Mouse (Mus musculus): ENCODE results near the gene Rxra.

The Rxra gene

DNA sequence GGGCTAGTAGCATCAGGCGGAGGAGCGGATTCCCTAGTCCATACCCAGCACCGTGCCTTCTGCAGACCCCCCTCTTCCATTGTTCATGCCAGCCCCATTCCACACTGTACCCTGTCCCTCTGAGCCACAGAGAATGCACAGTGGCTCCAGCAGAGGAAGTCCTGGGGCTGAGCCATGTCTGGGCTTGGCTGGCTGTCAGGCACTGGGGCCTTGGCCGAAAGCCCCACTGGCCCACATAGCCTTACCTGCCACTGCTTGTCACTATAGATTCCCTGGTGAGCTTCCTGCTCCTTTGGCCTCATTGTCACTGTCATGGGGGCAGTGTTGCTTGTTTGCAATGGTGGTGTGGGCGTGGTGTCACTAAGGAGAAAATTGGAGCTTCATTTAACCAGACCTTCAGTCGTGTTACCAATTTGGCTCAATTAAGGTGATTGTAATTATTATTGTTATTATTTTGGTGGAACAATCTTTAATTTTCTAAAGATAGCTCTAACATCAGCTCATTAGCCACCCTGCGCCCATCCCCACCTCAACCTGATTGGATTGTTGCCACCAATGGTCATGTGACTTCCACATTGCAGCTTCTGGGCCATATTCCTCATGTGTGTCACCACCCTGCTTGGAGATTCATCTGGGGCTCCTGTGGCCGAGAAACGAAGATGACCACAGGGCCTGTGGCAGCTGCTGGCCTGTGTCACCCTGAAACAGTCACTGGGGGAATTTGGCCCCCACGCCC lies 85.2 kb downstream of the Rxra start:
- DNase-seq (ENCODE audit: inconsistent age in 2 of 2, low spot score in 1 of 2): no peak

DNA sequence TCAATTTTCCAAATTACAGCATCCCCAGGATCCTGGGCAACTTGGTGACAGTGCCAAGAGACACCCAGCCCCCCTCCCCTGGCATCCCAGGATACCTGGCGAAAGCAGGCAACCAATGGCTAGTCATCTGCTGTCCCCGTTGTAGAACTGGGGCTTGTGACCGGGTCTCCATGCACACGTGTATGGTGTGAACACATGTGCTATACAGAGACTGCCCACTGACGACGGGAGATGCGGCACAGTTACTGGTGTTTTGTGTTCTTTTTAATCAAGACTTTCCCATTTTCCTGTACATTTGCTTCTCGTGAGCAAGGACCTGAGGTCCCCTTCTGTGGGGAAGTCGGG lies 85.7 kb downstream of the Rxra start:
- no peak for DNase-seq (ENCODE audit: inconsistent age in 2 of 2, low spot score in 1 of 2)

DNA sequence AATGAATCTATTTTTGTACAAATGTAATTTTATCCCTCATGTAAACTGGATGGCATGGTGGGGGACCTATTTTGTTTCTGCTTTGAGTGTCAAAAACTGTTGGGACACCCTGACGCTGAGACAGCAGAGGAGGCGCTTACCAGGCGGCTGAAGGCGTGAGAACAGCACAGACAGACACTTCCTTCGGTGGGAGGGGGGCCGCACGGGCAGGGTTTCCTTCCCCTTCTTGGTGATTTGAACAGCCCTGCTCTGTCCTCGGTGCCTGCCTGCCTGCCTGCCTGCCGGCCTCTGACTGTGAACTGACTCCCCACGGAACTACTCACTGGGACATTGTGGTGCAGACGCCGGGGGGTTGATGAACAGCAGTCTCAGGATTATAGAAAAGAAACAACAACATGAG lies 86.3 kb downstream of the Rxra start:
- DNase-seq (ENCODE audit: inconsistent age in 2 of 2, low spot score in 1 of 2): peak in 1 of 2 experiments; percentile 33

DNA sequence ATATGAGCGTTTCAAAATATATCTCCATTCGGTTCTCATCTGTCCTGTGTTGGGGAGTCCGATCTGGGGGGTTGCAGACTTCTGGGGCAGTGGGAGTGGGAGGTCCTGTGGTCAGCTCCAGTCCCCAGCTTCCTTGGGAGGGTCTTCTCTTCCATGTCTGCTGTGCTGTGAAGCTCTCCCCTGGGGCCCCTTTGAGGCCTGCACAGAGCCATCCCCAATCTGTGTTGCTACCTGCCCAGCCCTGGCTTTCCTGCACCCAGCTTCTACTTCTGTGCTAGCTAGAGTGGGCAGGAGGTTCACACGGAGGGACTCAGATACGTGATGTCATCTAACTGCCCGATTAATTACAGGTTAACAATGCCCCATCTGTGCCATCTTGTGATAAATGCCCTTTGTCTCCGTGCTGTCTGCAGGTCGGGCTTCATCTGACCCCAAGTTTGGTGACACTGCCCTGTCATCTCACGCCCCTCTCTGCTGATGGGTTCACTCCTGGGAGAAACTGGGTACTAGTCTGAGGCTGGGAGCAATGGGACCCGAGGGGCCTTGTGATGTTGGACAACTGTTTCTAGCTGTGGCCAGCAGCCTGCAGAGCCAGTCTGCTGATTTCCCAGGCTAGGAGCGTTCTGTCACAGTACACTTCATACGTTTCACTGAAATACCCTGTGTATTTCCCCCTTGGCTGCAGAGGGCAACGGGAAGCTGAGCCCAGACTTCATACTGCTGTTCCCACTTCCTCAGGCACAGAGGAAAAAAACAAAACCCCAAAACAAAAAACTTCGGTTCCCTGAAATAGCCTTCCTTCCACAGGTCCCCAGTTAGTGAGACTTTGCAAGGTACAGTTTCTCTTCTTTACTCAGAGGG lies 86.9 kb downstream of the Rxra start:
- DNase-seq (ENCODE audit: inconsistent age in 2 of 2, low spot score in 1 of 2): no peak

DNA sequence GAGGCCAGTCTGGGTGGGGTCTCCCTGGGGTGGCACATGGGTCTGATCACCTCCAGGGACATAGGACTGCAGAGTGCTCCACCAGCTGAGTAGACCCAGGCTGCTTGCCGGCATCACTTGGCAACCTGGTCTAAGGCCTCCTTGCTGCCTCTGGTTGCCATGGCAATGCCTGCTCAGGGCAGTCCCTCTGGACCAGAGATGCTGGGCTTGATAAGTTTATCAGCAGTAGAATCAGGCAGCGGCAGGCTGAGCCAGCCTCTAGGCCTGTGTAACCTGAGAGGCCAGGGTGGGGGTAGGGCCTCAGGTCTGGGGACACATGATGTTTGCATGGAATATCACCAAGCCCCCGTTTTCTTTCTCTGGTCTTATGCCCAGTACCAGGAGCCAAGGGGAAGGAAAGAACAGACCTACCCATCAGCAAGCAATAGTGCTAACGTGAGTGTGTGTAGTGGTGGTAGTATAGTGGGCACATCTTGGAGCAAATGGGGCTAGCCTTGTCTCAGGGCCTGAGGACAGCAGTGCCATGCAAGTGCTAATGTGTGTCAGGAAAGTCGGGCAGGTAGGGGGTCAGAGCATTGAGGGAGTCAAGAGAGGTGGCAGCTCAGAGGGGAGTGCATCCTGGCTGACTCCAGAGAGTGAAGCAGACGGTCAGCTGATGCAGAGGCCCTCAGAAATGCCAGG lies 88.2 kb downstream of the Rxra start:
- peak in 1 of 2 experiments; percentile 59 for DNase-seq (ENCODE audit: inconsistent age in 2 of 2, low spot score in 1 of 2)

DNA sequence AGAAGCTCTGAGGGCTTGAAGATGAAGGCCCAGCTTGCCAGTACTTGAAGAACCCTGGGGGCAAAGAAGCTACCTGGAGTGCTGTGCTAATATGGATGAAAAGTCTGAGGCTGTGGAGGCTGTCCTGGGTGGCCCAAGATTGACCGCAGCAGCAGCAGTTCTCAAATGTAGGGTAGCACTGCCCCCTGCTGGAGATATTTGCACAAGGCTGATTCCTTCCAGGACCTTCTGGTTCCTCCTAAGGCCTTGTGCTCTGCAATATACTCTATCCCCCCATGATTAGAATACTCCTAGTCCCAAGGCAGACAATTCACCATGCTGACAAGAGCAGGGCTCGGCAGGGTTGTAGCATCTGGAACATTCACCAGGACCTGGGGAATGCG lies 88.7 kb downstream of the Rxra start:
- peak; percentile 85 to 96 for DNase-seq (ENCODE audit: inconsistent age in 2 of 2, low spot score in 1 of 2)

DNA sequence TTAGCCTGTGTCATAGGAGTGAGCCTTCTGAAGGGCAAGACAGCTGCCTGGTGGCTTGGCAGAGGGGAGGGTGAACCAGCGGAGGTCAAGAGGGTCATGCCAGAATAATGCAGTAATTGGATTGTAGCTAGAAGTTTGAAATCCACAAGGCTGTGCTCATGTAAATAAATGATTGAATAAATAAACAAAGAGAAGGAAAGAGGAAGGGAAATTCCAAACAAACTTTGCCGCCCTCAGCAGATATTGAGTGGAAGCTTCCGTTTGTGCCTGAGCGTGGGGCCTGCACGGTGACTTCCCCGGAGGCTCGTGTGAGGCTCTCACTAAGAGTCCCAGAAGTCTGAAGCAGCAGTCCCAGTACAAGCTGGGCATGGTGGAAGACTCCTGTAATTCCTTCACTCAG lies 91.5 kb downstream of the Rxra start:
- DNase-seq (ENCODE audit: inconsistent age in 2 of 2, low spot score in 1 of 2): no peak

DNA sequence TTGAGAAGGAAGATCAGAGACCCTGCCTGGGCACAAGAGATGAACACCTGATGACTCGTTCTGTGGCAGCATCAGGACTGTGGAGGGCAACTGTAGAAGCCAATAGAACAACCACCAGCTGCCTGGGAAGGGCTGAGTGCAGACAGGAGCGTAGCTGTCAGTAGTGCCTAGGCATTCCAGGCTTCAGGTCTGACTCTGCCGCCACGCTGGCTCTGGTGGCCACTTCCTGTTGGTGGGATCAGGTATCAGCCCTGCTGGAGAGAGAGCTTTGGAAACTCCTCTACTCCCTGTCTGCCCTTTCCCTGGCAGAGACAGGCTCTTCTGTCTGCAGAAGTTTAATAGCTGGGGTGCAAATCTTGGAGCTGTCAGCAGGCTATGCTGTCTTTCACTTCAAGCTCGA lies 93.5 kb downstream of the Rxra start:
- no peak for DNase-seq (ENCODE audit: inconsistent age in 2 of 2, low spot score in 1 of 2)

DNA sequence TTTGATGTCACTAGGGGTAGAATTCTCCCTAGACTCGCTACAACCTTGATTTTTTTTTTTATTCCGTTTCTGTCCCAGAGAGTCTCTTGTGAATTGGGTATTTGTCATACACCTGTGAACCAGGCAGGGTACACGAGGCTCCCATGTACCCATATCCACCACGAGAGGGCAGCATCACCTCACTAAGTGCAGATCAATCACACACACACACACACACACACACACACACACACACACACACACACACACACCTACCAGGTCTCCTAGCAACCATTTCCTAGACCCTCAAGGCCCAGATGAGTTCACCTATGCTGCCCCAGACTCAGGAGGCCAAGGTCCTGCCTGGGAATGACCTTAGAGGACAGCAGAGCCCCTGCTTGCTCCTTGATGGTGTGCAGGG lies 94.0 kb downstream of the Rxra start:
- DNase-seq (ENCODE audit: inconsistent age in 2 of 2, low spot score in 1 of 2): peak; percentile 51 to 81

DNA sequence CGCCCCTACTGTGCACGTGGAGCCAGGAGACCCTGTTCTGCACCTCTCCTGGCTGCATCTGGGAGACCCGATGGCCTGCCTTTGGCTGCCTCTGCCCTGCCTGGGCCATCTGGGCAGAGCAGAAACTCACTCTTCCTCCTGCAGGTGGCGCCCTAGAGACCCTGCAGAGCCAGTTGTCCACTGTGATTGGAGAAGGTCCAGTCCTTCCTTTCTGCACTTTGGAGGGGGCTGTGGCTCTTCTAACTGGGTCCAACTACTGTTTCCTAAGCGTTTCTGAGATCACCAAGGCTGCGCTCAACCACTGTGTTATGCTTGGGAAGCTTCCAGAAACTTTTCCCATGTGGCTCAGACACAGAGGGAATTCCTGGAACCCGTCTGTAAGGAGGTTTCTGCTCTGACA lies 95.7 kb downstream of the Rxra start:
- peak; percentile 83 to 94 for DNase-seq (ENCODE audit: inconsistent age in 2 of 2, low spot score in 1 of 2)

DNA sequence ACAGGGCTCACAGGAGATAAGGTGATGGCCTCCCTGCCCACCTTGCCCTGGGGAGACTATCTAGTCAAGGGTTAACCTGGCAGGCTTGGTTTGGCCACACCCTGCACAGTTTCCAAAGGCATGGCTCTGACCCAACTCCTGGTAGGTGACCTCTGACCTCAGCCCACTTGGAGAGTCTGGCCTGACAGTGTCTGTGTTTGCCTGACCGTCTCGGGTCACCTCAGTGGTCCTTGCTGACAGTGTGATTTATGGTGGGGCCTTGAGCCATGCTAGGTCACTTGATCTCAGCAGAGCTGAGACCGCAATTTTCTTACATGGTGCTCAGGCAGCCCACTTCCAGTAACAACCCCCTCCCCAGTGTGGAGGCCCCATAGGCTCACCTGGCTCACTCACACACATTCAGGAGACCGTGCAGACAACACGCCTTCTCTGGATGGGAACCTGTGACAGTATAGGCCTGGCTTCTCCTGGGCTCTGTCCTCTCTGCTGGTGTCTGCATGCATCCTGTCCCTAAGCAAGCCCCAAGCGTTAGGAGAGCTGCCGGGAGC lies 96.7 kb downstream of the Rxra start:
- no peak for DNase-seq (ENCODE audit: inconsistent age in 2 of 2, low spot score in 1 of 2)

DNA sequence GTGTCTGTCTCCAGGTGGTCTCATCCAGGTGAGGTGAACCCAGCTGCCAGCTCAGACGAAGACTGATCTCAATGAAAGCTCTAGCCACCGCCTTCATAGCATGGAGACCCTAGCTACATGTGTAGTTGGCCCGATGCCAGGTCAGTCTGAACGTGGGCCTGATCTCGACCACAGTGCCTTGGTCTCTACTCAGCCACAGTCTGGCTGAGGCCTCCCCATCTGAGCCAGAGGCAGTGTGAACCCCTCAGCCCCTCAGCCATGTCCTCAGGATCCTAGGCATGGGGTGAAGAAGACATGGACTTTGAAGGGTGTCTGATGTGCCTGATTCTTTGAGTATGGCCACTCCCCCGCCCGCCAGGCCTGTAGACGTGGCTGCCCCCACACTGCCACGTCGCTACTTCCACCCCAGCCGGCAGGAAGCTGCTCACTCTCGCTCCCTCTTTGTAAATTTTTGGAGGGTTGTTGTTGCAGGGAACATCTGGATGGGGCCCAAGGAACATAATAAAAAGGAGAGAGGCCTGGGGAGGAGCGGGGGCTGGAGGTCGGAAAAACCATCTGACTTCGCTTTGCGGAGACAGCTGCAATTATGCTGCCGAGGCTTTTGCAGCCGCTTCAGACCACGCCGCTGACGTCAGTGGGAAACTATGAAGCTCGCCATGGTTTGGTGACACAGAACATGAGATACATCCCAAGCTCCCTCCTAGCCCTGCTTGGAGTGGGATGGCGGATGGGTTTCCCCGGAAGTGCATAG lies 97.9 kb downstream of the Rxra start:
- DNase-seq (ENCODE audit: inconsistent age in 2 of 2, low spot score in 1 of 2): peak; percentile 38 to 58

DNA sequence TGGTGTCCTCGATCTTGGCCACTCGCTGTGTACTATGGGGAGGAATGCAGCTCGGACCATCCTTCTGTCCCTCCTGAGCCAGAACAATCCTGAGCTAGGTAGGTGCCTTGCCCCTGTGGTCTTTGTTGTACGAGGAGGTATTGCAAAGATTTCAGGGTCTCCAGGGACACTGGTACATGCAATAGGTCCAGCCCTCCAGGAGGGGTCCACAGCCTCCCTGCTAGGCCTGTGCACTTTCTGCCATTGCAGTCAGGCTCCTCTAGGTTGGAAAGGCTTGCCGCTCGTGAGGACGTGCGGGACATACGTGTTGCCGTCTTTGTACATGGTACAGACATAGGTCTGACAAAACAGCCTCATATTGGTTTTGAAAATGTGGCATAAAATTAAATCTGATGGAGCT lies 98.8 kb downstream of the Rxra start:
- DNase-seq (ENCODE audit: inconsistent age in 2 of 2, low spot score in 1 of 2): no peak

DNA sequence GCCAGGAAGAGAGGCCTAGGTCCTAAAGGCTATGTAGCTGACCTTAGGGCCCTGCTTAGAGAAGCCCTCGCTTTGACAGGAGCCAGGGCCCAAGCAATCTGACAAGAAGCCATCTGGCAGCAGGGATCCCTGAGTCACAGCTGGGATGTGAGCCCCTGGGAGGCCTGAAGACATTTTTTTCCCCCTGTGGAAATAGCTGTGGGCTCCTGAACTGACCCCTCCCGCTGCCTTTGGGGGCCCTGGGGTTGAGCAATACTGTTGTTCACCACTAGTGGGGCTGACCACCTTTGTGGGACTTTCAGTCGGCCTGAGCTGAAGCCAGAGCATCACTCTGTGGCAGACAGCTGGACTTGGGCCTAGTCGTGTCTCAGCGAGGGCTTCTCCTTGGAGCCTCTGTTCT lies 99.4 kb downstream of the Rxra start:
- DNase-seq (ENCODE audit: inconsistent age in 2 of 2, low spot score in 1 of 2): no peak

DNA sequence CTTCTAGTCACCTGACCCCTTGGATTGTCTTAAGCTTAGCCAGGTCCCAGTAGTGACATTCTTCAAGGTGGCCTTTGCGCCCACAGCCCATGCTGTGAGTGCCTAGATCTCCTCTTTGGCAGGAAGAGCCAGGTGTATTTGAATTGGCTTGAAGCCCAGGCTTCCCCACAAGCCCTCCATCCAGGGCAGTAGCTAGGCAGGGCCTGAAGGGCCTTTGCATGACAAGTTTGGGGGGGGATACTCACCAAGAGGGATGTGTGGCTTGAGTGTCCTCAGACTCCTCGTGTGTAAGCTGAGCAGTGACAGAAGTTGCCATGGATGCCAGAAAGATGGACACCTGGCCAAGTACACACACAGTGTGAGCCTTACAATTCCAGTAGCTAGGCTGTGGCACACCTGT lies 101.5 kb downstream of the Rxra start:
- no peak for DNase-seq (ENCODE audit: inconsistent age in 2 of 2, low spot score in 1 of 2)

DNA sequence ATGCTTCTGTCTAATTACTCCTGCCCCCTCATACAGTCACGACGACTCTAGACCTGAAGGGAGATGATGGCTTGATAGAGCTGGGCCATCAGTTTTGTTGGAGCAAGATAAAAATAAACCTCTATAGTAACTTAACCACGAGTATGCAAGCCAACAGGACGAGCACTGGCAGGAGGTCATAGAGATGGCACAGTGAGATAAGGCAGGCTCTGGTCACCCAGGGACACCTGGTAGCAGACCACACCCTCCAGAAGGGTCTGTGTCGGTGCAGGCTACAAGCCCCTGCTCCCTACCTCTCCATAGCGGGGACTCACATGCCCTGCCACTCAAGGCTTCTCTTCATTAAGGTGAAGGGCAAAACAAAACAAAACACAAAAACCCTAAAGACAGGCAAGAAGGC lies 102.0 kb downstream of the Rxra start:
- no peak for DNase-seq (ENCODE audit: inconsistent age in 2 of 2, low spot score in 1 of 2)

DNA sequence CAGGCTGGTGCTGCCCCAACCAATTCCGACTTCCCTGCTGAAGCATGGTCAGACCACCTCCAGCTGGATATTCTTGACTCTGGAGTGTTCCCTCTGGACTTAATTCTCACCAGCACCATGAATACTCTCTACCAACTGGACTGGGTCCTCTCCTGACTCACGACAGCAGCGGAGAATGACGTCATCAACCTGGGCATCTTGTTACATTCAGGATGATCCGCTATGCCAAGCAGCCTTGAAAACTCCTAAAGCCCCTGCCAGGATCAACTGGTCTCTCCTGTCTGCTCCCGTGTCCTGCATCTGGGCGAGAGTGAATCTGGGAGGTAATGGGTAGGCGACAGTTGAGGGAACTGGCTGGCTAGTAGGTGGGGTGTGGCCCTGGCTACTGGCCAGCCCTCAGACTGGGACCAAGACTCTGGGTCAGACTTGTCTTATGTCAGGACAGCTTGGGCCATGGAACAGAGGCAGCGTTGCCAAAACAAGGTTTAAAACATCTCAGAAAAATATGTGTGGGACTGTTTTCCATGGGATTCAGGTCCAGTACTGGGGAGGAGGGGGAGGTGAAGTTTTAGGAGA lies 103.1 kb downstream of the Rxra start:
- no peak for DNase-seq (ENCODE audit: inconsistent age in 2 of 2, low spot score in 1 of 2)

DNA sequence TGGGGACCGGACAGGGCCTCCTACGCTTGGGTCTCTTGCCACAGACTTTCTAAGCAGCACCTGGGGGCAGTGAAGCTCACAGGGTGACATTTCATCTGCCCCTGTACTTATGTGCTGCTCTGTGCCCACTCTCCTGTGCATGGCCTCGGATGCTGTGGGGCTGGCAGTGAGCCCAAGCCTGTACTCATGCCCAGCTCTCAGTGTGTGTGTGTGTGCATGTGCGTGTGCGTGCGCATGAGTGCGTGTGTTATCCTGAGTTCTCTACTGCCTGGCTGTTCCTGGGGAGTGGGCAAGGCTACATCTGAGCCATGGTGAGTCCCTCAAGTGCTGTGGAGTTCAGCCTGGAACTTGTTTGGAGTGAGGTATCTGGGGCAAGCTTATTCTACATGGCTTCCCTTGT lies 103.9 kb downstream of the Rxra start:
- DNase-seq (ENCODE audit: inconsistent age in 2 of 2, low spot score in 1 of 2): no peak

DNA sequence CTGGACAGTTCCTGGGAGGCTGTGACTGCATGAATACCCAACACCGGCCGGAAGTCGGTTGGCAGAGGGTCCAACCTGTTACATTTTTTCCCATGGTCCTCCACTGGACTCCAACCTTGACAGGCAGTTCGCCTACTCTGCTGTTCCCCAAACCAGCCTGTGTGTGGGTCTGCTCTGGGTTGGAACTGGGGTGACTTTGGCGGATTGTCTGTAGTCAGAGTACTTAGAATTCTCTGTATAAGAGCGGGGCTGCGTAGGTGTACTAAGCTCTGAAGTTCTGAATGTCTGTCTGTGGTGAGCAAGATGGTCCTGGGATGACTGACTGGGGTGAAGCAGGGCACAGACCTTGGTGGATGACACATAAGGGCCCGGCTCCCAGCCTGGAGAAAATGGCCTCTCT lies 109.1 kb downstream of the Rxra start:
- no peak for DNase-seq (ENCODE audit: inconsistent age in 2 of 2, low spot score in 1 of 2)

DNA sequence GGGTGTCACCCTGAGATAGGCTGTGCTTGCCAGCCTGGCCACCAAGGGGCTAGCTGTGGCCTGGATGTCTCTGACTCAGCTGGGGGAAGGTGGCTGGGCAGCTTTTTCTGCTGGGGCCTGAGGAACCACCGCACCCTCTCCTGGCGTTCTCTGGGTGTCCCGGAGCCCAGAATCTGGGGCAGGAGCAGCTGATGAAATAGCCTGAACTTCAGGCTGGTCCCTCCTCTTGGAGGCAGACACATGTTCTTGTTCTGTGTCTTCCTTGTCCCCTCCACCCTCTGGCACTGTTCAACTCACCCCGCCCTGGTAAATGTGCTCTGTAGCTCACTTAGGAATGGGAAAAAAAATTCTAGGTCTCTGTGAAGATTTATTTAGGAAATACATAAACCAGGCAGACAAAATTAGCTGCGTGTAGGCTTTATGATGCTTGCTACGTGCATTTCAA lies 109.8 kb downstream of the Rxra start:
- no peak for DNase-seq (ENCODE audit: inconsistent age in 2 of 2, low spot score in 1 of 2)

DNA sequence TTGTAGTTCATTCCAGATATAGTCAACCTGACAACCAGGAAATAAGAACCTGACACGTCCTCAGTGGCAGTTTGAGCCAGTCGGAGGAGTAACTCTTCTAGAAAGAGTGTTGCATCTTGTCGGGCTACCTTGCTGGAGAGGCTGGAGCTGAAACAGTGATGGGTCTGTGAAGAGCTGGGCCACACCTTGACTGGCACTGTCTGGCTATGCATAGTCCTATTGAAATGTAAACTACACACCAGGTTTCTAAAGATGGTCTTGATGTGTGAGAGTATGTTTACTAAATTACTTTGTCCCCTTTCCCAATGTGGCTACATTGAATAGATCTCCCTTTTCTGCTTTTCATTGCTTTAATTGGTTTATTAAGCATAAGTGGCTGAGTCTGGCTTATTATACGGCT lies 115.3 kb downstream of the Rxra start:
- DNase-seq (ENCODE audit: inconsistent age in 2 of 2, low spot score in 1 of 2): no peak
